Mouse (Mus musculus): ENCODE measurements around the gene Cachd1.

Gene Cachd1

DNA sequence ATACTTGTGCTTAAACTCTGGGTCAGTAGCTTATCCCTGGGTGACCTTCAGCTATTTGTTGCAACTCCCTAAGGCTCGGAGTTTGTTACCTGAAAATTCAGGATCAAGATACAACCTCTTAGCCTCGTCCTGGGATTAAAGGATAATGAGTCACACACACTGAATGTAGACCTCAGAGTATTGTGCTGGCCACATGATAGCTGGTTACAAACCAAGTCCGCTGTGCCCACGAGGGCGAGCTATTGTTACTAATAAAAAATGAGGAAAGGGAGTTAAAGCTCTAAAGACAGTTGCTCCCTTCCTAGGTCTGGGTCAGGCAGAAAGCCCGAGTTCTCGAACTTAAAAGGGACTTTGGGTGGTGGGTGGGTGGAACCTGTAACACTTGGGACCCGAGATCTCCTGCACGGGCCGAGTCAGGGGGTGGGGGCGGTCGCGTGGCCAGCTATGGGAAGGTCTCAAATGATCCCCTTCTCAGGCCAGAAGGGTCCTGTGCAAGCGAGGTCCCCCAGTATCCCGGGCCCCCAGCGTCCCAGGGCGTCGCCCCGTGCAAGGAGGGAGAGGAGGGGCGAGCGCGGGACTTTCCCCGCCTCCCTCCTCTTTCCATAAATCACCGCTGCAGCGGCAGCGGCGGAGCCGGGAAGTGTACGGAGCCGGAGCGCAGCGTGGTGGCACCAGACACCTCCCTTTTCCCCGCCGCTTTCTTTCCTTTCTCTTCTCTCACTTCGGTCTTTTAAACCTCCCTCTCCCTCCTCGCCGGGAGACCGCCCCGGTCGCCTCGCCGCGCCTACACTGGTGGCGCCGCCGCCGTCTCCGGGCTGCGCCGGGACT, at the start of gene Cachd1:
Gene Cachd1 (plus strand): TSS at position 633 of the 828 bp plus-strand sequence.
- DNase-seq, result peak in 1 of 2 experiments; percentile 49

DNA sequence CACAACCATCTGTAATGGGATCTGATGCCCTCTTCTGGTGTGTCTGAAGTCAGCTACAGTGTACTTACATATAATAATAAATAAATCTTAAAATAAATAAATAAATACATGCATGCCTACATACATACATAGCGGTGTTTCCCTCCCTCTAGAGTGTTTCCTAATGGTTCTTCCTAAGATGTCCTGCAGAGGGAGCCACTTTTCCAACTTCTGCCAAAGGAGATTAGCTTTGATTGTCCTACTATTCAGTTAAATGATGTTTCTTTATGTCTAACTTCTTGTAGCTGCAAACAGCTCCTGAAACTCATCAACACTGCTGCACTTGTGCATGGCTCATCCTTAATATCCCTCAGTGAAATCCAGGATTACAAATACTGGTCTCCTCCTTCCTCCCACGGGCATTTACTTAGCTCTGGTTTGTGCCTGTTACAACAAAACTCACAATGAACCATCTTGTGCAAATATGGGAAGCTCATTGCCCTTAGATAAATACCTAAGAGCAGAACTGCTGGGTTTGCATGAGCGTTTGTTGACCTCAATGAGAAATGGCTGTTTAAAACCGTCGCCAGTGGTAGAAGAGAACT, 47.5 kb upstream of the Cachd1 start:
- peak; percentile 42 to 46 for DNase-seq

DNA sequence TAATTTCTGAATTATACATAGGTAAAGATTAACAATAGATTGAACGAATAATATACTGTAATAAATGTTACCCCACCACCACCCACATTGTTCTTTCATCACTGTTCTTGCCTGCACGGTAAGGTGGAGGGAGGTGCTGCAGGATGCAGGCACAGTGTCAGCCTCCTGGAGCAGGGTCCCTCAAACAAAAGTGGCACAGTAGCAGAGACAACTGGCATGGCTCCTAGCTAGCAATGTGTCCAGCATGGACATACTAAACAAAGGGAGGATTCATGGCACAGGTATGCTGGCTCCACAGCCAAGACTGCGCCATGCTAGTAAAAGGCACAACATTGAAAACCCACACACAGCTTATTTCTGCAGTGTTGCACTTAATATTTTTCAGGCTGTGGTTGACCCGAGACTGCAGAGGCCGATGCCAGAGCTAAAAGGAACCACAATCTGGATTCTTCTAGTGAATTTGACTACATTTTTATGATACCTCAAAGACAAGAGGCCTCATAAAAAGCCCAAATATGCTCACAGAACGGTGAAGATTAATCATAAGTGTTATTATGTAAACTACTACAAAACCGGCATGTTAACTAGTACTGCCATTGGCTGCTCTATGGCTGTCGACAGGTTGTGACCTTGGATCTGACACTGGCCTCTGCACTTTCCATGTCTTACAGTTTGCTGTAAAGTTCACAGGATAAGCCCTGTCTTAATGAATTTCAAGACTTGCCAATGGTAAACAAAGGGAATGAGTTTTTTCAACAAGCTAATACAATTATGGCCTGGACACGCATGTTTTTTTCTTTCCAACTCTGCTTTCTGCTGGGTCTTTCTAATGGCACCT, 41.2 kb upstream of the Cachd1 start:
- DNase-seq, result peak in 1 of 2 experiments; percentile 5

DNA sequence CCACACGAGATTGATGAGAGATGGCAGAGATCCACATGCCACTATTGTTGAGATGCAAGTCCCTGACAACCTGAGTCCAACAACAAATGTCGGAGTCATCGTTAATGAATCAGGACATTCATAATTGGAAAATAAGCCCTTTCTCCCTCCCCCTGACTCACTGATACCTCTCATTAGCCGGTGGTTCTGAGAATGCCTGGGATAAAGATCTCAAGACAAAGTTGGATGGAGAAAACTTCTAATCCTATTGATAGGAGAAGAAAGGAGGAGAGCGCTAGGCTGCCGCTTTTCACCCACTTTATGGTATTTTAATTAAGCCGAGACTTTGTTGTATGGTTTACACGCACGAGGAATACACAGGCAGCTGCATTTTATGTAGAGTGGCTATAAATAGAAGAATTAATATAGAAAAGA, 40.5 kb upstream of the Cachd1 start:
- DNase-seq, result no peak

DNA sequence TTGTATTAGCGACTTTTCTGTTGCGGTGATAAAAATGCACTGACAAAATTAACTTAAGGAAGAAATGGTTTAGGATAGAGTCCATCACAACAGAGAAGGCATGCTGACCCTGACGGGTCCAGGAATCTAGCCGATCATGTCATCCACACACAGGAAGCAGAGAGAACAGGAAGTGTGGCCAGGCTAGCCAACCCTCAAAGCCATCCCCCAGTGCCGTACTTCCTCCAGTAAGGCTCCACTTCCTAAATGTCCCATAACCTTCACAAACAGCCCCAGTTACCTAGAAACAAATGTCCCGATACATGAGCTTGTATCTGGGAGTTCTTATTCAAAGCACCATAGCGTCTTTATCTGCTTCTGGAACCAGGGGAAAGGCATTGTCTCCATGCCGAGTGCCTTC, 32.9 kb upstream of the Cachd1 start:
- DNase-seq, result no peak

DNA sequence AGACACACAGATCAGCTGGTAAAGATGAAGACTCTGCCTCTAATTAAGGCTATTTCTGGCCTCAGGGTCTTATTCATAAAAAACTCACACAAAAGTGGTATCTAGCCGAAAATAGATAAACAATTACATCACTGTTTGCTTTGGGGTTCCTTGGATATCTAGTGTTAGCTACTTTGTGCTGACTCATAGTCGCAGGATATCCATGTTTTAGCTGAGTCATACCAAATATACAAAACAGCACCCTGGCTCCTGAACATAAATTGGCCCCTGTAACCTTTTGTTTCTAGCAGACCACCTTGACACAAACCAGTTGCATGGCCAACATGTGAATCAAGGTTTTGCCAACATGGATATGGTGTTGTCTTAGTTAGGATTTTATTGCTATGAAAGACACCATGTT, 24.2 kb upstream of the Cachd1 start:
- no peak for DNase-seq

DNA sequence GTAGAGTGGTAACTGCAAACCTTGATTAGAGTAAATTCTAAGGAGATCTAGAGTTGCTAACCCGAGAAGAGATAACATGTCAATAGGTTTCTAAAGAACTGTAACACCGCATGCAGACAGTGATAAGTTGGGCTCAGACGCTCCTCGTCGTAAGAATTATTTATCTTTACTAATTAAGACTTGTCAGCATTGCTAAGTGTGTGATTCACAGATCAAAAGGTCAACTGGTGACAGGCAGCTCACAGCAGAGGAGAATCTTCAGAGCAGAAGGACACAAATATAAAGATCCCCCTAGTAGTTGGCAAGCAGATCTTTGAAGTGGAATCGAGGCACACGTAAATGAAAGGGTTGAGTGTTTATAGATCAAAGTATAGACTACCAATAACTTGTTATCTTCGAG, 20.8 kb upstream of the Cachd1 start:
- no peak for DNase-seq

DNA sequence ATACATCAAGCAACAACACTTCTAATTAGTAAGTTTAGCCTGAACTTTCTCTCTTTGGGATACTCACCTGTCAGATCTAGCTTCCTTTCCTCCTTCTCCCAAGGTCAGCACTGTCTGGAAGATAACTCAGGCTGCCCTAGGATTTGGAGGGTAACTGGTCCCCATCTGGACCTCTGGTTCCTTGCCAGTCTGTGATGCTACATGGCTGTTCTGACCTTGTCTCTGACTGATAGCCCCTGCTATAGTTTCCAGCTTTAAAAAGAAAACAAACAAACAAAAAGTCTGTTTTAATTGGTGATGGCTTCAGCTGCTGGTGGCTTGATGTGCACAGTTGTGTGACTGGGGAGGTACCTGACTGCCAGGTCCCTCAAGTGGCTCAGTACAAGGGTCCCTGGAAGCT, 20.0 kb upstream of the Cachd1 start:
- peak; percentile 21 to 37 for DNase-seq

DNA sequence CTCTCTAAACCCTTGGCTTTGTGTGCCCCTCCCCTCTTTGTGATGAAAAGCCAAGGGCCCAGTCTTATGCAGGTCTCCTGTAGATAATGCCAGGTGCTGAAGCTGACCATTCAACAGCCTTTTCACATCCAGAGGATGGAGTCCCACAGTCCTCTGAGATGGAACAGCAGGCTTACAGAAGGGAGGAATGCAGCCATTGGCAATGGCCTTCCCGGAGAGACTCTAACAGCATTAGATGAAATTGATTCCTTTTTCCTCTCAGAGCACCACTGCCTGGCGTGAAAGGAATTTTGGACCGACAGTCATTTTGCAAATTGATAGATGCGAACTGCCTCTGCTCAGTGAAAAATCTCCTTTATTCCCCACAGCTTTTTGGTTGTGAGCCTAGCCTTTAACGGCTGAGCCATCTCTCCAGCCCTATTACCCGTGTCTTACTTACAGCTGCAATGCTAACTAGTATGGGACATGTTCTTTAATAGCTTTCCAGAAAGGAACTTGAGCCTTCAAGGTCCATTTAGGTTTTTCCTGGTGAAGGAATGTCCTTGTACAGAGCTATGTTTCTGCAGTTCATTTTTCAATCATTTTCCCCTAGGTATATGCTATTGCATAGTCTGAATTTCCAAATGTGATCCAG, 18.1 kb upstream of the Cachd1 start:
- no peak for DNase-seq

DNA sequence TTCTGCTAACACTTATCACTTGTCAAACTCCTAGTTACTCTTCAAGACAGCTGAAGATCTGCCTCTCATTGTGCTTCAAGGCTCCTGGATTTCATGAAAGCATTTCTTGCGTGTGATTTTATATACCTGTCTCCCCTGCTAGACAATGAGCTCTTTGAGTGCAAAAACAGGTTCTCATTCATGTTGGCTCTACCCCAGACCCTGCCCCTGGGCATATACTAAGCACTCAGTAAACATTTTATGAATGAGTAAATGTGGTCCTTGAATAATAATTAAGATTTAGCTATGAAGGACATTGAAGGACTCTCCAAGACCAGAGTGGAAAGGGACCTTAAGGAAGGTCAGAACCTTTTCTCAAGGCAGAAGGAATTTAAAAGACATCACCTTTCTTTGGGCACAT, 16.9 kb upstream of the Cachd1 start:
- DNase-seq, result no peak

DNA sequence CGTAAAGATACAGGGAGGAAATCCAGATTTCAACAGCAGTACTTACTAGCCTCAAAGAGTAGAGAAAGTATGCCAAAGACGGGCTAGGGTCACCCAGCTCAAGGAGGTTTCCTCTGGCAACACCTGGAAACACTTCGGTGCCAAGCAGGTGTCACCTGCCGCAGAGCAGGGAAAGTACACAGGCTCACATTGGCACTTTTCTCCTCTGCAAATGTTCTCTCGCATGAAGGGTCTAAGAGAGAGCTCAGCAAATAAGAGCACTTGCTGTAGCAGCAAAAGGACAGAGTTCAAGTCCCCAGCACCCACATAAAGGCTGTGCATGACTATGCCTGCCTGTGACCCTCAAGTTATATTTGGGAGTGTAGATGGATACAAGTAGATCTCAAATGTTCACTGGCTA, 16.1 kb upstream of the Cachd1 start:
- DNase-seq, result no peak

DNA sequence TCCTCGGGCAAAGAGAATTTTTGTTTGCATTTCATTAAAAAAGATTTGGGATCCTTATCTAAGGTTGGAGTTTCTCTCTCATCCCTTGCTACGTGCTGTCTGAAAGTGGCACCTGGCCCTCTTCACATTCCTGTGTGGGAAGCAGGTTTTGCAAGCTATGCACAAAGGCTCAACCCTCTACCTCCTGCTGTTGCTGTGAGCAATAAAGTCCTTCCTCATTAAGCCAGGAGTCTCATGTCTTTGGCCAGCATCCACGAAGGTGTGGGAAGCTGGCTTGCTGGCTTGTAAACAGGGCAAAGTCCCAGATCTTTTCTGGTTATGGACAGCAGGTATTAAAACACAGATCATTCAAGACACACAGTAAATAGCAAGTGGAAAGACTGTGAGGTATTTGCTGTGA, 7.9 kb upstream of the Cachd1 start:
- peak; percentile 26 to 48 for DNase-seq

DNA sequence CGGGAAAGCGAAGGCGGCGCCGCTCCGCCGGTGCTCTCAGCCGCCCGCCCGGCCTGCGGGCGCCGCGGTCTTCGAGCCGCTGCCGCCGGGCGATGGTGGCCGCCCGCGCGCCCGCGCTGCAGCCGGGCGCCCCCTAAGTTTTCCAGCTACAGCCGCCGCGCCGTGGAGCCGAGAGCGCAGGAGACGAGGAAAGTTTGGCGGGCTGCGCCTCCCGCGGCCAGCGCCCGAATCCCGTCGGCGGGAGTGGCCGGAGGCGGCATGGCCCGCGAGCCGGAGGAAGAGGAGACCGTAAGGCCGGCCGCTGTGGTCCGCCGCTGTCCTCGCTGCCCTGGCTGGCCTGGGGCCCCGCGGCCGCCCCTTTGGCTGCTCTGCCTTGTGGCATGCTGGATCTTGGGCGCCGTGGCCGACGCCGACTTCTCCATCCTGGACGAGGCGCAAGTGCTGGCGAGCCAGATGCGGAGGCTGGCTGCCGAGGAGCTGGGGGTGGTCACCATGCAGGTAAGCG, 448 bp downstream of the Cachd1 start:
- peak; percentile 50 to 55 for DNase-seq

DNA sequence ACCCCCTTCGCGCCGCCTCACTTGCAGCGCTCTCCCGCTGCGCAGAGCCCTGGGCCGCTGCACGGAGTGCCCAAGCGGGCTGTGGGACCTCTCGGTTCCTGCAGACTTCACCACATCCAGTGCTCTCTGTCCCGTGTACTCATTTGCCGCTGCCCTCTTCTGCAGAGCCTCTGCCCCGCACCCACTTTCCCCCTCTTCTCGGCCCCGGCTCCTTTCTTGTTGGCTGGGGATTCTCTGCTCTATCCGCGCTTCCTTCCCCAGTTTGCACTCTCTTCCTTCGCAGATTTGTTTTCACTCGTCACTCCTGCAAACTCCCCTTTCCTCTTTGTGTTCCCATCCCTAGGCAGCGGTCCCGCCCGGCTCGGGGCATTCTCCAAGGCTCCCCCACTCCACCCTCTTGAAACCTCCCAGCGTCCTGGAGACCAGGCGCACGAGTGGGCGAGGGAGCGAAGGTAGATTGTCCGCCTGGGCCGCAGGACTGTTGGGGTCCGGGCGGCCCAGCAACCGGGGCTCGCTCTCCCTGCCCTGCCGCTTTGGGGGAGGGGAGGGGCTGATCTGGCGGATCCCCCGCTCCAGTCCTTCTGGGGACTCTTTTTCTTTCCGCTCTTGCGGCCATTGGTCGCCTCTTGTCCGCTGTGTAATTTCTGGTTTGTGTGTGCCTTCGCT, 1.0 kb downstream of the Cachd1 start:
- peak; percentile 42 to 43 for DNase-seq

DNA sequence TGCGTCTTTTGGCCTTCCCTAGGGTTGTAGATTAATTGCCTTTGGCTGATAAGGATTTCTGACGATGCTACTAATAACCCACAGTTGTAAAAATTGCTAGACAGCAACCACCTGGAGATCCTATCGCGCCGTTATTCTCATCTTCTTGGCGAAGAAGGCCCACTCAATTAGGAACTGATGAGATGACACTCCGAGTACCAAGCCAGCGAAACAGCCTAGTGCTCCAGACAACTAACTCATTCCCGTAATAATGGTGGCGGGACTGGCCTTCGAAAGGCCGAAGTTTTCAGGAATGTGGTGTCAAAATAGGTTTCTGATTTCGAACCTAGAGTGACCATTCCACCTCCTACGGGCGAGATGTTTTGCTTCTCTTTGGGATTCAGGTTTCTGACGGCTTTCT, 1.6 kb downstream of the Cachd1 start:
- no peak for DNase-seq

DNA sequence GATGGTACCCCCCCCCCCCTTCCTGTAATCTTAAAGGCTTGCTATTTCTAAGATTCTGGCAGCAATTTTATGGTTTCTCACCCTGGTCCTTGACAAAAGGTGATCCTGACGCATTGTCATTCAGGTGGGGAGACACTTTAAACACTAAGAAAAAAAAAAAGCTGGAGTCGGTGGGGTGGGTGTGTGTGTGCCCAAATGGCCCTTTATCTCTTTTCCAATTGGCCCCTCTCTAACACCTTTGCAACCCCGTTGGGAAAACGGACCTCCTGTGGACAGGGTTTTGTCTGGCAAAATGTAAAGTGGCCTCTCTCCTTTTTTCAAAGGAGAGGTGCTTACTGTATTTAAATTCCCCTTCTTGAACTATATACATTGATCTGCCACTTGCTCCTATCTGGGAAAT, 2.5 kb downstream of the Cachd1 start:
- no peak for DNase-seq

DNA sequence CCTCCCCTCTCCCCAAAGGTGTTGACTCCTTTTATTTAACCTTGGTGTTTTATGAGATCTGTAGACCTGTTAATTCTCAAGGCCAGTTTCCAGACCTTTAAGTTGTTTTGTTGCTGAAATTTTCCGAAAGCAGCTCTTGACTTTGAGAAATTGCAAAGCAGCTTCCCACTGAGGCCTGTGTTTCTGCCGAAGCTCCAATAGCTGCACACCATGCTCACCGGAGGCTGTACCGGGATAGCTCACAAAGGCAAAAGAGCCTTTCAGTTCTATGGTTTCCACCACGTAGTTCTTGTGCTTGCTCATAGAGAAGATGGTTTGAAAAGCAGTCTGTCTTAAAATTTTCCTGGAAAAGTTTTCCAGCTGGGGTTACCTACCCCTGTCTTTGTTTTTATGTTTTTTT, 3.2 kb downstream of the Cachd1 start:
- DNase-seq, result no peak

DNA sequence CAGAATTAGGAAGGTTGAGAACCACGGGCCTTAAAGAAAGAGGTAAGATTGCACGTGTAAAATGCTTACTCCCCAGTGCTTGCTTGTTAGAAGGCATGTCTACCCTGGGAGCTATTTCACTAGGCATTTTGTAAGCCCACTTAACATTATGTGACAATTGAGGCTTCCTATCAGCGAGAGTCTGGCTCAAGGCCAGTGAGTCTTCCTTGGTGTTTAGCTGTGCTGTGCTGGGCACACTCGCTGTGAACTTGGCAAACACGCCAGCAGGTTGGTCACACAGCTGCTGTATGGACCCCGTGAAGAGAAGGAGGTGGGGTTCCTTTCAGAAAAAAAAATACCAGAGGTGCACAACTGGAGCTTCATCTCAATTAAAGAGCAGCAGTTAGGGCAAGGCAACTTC, 4.4 kb downstream of the Cachd1 start:
- DNase-seq, result peak; percentile 33 to 41

DNA sequence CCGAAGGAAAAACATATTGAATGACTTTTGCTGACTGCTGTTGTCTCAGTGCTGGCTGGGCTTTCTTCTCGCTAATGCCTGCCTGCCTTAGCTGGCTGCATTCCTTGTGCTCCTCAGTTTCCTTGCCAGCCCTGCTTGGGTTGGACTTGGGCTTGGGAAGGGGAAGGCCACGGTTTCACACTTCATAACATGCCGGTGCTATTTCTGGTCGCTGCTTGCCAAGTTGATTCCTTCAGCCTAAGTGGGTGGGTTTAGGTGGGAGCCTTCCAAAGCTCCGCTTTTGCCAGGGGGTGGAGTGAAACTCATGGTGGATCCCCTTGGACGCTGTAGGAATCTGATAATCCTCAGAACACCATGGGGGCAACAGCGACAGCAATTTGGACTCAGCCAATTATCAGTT, 5.9 kb downstream of the Cachd1 start:
- DNase-seq, result peak; percentile 36 to 55

DNA sequence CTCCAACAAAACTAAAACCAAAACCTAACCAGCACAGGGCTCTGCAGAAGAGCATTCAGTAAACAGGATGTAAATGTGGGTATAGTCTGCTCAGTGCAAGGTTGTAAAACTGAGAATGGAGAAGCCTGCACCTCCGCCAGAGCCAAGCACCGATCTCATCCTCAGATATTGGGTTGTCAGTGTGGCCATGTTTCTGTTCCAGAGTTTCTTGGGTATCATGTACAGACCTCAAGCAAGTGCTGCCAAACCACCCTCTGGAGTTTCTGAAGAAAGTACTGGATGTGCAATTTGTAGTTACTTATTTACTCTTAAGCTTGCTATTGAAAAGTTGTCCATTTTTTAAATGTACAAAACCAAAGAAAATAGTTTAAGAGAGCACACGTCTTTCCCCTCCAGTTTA, 6.4 kb downstream of the Cachd1 start:
- DNase-seq, result no peak

DNA sequence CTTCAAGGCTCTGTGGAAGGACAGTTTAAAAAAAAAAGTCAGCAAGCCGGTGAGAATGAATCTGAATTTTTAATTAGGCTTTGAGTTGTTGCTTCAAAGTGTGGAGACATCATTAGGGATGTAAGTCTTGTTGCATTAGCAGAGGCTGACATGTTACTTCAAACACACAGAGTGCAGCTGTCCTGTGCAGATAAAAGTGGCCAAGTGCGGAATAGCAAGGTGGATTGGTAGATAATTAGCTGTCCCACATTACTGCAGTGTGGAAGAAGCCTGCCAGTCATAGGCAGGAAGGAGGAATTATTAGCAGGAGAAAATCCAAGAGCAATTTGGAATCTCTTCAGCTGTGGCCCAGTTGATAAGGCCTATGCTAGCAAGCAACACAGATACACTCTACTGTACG, 10.7 kb downstream of the Cachd1 start:
- no peak for DNase-seq

DNA sequence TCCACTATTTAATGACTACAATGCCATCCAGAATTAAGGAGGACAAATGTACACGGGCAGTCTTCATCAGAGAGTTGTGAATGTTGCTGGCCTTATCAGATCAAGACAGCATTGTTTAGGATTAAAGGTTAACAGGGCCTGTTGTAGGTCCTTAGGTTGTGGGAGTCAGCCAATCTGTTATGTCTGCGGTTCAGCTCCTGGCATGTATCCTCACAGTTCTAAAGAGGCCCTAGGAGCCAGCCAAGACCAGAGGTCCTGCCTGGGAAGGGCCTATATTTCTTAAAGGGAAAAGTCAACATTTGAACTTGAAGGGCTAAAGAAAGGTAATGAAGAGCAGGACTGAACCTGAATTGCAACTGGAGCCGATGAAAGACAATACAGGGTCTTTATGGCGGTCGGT, 13.7 kb downstream of the Cachd1 start:
- DNase-seq, result no peak

All from cerebellum, postnatal 14 days (tissue).